Mouse (Mus musculus) lung, embryonic 14.5 days (tissue): ENCODE measurements around the gene Lrmda. TPM values are rescaled to one million over a fixed set of nuclear protein-coding genes. Genes with fewer than 3 reads are reported as not detected.

Source experiments
- ATAC-seq: fragments of 200-750 bp; cut with Nextera tagmentation; 2 replicates; pipeline ENCODE4 v1.8.0; 2017; ENCODE audit warnings: mild to moderate bottlenecking, moderate TSS enrichment, moderate library complexity; ENCODE audit not compliant: insufficient read depth
- DNase-seq: peaks from one replicate; pipeline ENCODE4 v3.0.0-alpha.2; 2015
- H3K27ac ChIP-seq: fragments of 300-500 bp; sonication (generic); 2 replicates; pipeline ENCODE4 v1.5.1; 2014; ENCODE audit warnings: low read depth, mild to moderate bottlenecking, moderate library complexity
- H3K27me3 ChIP-seq: fragments of 300-500 bp; sonication (generic); 2 replicates; pipeline ENCODE4 v1.6.1; 2014; ENCODE audit warnings: low read length, control low read depth; ENCODE audit not compliant: insufficient read depth
- H3K36me3 ChIP-seq: fragments of 300-500 bp; sonication (generic); 2 replicates; pipeline ENCODE4 v1.6.1; 2014; ENCODE audit warnings: control low read depth; ENCODE audit not compliant: insufficient read depth
- H3K4me1 ChIP-seq: fragments of 300-500 bp; sonication (generic); 2 replicates; pipeline ENCODE4 v1.6.1; 2014; ENCODE audit warnings: antibody characterized with exemption, control low read depth; ENCODE audit not compliant: insufficient read depth
- H3K4me2 ChIP-seq: fragments of 300-500 bp; sonication (generic); 2 replicates; pipeline ENCODE4 v1.6.1; 2014; ENCODE audit warnings: mild to moderate bottlenecking
- H3K4me3 ChIP-seq: fragments of 300-500 bp; sonication (generic); 2 replicates; pipeline ENCODE4 v1.5.1; 2014; ENCODE audit warnings: low read depth, low read length
- H3K9ac ChIP-seq: fragments of 300-500 bp; sonication (generic); 2 replicates; pipeline ENCODE4 v1.6.1; 2014
- H3K9me3 ChIP-seq: fragments of 300-500 bp; sonication (generic); 2 replicates; pipeline ENCODE4 v1.6.1; 2016; ENCODE audit warnings: low read depth, low read length, control low read depth
- CTCF ChIP-seq: IDR thresholded peaks from 2 replicates; pipeline ENCODE4 v1.5.1; 2016; ENCODE audit warnings: antibody characterized with exemption, low read depth
- WGBS: fragments of 180-500 bp; shearing (Covaris S2); extraction: QIAGEN DNeasy Blood & Tissue Kit; methylation state at CpG from one replicate; pipeline ENCODE4 v1.1.7; 2014; 5-methylcytosine and 5-hydroxymethylcytosine counted together
- polyA plus RNA-seq: library from polyadenylated mRNA; unstranded; fragments of >200 nt; fragmentation: Nextera tagmentation; extraction: Ambion mirVana; gene quantifications from 2 replicates; pipeline ENCODE4 v1.2.1, GENCODE M21; 2014

Gene Lrmda
- polyA plus RNA-seq, 1 experiment from 2014 or later = 1.1 TPM

- ATAC-seq = no peak
These were observed 30.8 kb upstream of the Lrmda start for GRCm38 (mm10) chr14:21988577-21989290.

GRCm38 (mm10) chr14:21989291-21989913, 30.1 kb upstream of the Lrmda start, which contains the start of gene Zfp503:
Gene Zfp503, minus strand, starts transcription at chr14:21989601.
- Histone ChIP-seq H3K9me3 (no peaks in the 10 kb centered on the region), H3K4me3 (peak within 1 kb of the TSS; percentile 93), H3K36me3 (peaks cover 20% of the 10 kb centered on the region), H3K4me1 (peaks cover 13% of the 10 kb centered on the region), H3K9ac (peak within 1 kb of the TSS; percentile 66), H3K27ac (peak within 1 kb of the TSS; percentile 94), H3K27me3 (no peaks in the 10 kb centered on the region), H3K4me2 (peak within 1 kb of the TSS; percentile 83)
- under 1% methylated on average over 37 of the region's 37 CpGs for WGBS
- peak; percentile 17 for ATAC-seq
- peak; percentile 57 for TF ChIP-seq CTCF
- peak; percentile 90 for DNase-seq

More at GRCm38 (mm10) chr14:21988577-21989290, 30.8 kb upstream of the Lrmda start:
- Histone ChIP-seq H3K4me2 (peak overlapping the region; percentile 83), H3K9me3 (no peaks in the 10 kb centered on the region), H3K27me3 (no peaks in the 10 kb centered on the region), H3K27ac (peak overlapping the region; percentile 94), H3K36me3 (peaks cover 24% of the 10 kb centered on the region), H3K9ac (peak overlapping the region; percentile 66), H3K4me1 (peaks cover 9% of the 10 kb centered on the region; the same call in 1 of the 2 replicates), H3K4me3 (peak overlapping the region; percentile 93)
- TF ChIP-seq CTCF = no peak
- under 1% methylated on average over 26 of the region's 26 CpGs for WGBS
- DNase-seq = peak; percentile 73

- Histone ChIP-seq H3K4me1 (peaks cover 13% of the 10 kb centered on the region), H3K36me3 (peaks cover 10% of the 10 kb centered on the region), H3K4me2 (peak overlapping the region; percentile 83), H3K27ac (peak overlapping the region; percentile 94), H3K9ac (peak overlapping the region; percentile 66), H3K4me3 (peak overlapping the region; percentile 93), H3K9me3 (no peaks in the 10 kb centered on the region), H3K27me3 (no peaks in the 10 kb centered on the region)
- WGBS = 4% methylated on average over 31 of the region's 31 CpGs
- no peak for ATAC-seq
- no peak; the same call in 1 of the 2 replicates for TF ChIP-seq CTCF
- peak; percentile 68 for DNase-seq
These were observed 29.0 kb upstream of the Lrmda start for GRCm38 (mm10) chr14:21990321-21991021.

- peak overlapping the region; percentile 94 for H3K27ac ChIP-seq
- peaks cover 1% of the 10 kb centered on the region; the same call in 1 of the 2 replicates for H3K36me3 ChIP-seq
- H3K27me3 ChIP-seq = no peaks in the 10 kb centered on the region
- ATAC-seq (no peak), DNase-seq (peak; percentile 88)
- 4% methylated on average over 26 of the region's 26 CpGs for WGBS
- peak overlapping the region; percentile 66 for H3K9ac ChIP-seq
- H3K4me3 ChIP-seq = peak overlapping the region; percentile 93
- TF ChIP-seq CTCF = 0 out of 2 replicates have a peak, but pooled peaks have one; percentile 2
- peaks cover 13% of the 10 kb centered on the region for H3K4me1 ChIP-seq
- peak overlapping the region; percentile 83 for H3K4me2 ChIP-seq
- H3K9me3 ChIP-seq = no peaks in the 10 kb centered on the region
These were observed 28.2 kb upstream of the Lrmda start for GRCm38 (mm10) chr14:21991251-21991780.

- 39% methylated on average over 5 of the region's 5 CpGs for WGBS
- H3K4me2 ChIP-seq = peak overlapping the region; percentile 83
- H3K27ac ChIP-seq = peak overlapping the region; percentile 94; the same call in 1 of the 2 replicates
- TF ChIP-seq CTCF = no peak
- peak; percentile 42 for DNase-seq
- peak overlapping the region; percentile 93 for H3K4me3 ChIP-seq
- no peaks in the 10 kb centered on the region for H3K27me3 ChIP-seq
- no peaks in the 10 kb centered on the region for H3K36me3 ChIP-seq
- H3K4me1 ChIP-seq = peaks cover 13% of the 10 kb centered on the region
- ATAC-seq = no peak
- peak overlapping the region; percentile 66 for H3K9ac ChIP-seq
- H3K9me3 ChIP-seq = no peaks in the 10 kb centered on the region
These were observed 27.7 kb upstream of the Lrmda start for GRCm38 (mm10) chr14:21991856-21992255.

- no peaks in the 10 kb centered on the region for H3K36me3 ChIP-seq
- H3K27me3 ChIP-seq = no peaks in the 10 kb centered on the region
- peak overlapping the region; percentile 83 for H3K4me2 ChIP-seq
- H3K4me3 ChIP-seq = no peak overlapping the region
- TF ChIP-seq CTCF = no peak
- no peak for DNase-seq
- no peak overlapping the region for H3K27ac ChIP-seq
- WGBS = 73% methylated on average over 4 of the region's 4 CpGs
- peaks cover 13% of the 10 kb centered on the region for H3K4me1 ChIP-seq
- no peaks in the 10 kb centered on the region for H3K9me3 ChIP-seq
- H3K9ac ChIP-seq = no peak overlapping the region; the same call in 1 of the 2 replicates
- no peak for ATAC-seq
These were observed 27.1 kb upstream of the Lrmda start for GRCm38 (mm10) chr14:21992321-21992885.
